Mouse (Mus musculus) gastrocnemius, postnatal 14 days (tissue): ENCODE results near the gene Mthfsd. TPM values are rescaled to one million over a fixed set of nuclear protein-coding genes. Genes with fewer than 3 reads are reported as not detected.

Experiments used
- DNase-seq: peaks from one replicate; pipeline ENCODE4 v3.0.0; 2021; ENCODE audit warnings: mixed read lengths
- intact Hi-C: fragments of 180-260 bp; cut with DNase I; formaldehyde crosslinking; loops from one replicate; pipeline ENCODE4 v1.15.1; 2025; ENCODE audit warnings: low total_unique reads
- total RNA-seq, 2 experiments: library from RNA; stranded (reverse); gene quantifications; 2 replicates each; pipeline ENCODE4 v1.2.3; 2021

Mthfsd gene
- total RNA-seq, 2 experiments from 2014 or later, result 12.5 to 13.0 TPM

GRCm38 (mm10) chr8:121124547-121125239 is 16.5 kb upstream of the Mthfsd start:
- intact Hi-C loops, result loop anchor here (5.0 kb wide), 1 partner anchor 273 kb away; no protein-coding TSS in a partner anchor
- DNase-seq, result no peak

- intact Hi-C loops, result no loop called here
- no peak for DNase-seq
Measured at GRCm38 (mm10) chr8:121123113-121123512, 14.9 kb upstream of the Mthfsd start.

GRCm38 (mm10) chr8:121122368-121122767 is 14.2 kb upstream of the Mthfsd start:
- DNase-seq, result no peak
- intact Hi-C loops, result no loop called here

- intact Hi-C loops, result no loop called here
- DNase-seq, result no peak
Measured at GRCm38 (mm10) chr8:121121704-121122103, 13.5 kb upstream of the Mthfsd start.

- DNase-seq, result no peak
- intact Hi-C loops, result no loop called here
Measured at GRCm38 (mm10) chr8:121120456-121121419, 12.5 kb upstream of the Mthfsd start.

GRCm38 (mm10) chr8:121119635-121120455 is 11.7 kb upstream of the Mthfsd start:
- intact Hi-C loops, result loop anchor here (10.0 kb wide), 1 partner anchor 95 kb away; no protein-coding TSS in a partner anchor

GRCm38 (mm10) chr8:121118634-121119420 is 10.6 kb upstream of the Mthfsd start:
- intact Hi-C loops, result loop anchor here (10.0 kb wide), 1 partner anchor 96 kb away; no protein-coding TSS in a partner anchor
- DNase-seq, result no peak

More at GRCm38 (mm10) chr8:121119635-121120455, 11.7 kb upstream of the Mthfsd start:
- no peak for DNase-seq

GRCm38 (mm10) chr8:121117906-121118305 is 9.7 kb upstream of the Mthfsd start:
- DNase-seq, result no peak
- intact Hi-C loops, result loop anchor here (10.0 kb wide), 1 partner anchor 97 kb away; no protein-coding TSS in a partner anchor

- intact Hi-C loops, result loop anchor here (10.0 kb wide), 1 partner anchor 98 kb away; no protein-coding TSS in a partner anchor
- DNase-seq, result no peak
Measured at GRCm38 (mm10) chr8:121117186-121117651, 9.0 kb upstream of the Mthfsd start.

GRCm38 (mm10) chr8:121116591-121117185 is 8.5 kb upstream of the Mthfsd start:
- DNase-seq, result no peak
- intact Hi-C loops, result loop anchor here (10.0 kb wide), 1 partner anchor 98 kb away; no protein-coding TSS in a partner anchor

- DNase-seq, result peak; percentile 84
- intact Hi-C loops, result loop anchor here (10.0 kb wide), 1 partner anchor 99 kb away; no protein-coding TSS in a partner anchor
Measured at GRCm38 (mm10) chr8:121115948-121116347, 7.8 kb upstream of the Mthfsd start, which contains the start of gene Foxc2. TSS of gene Foxc2 (plus strand) at chr8:121116171.

- intact Hi-C loops, result loop anchor here (10.0 kb wide), 1 partner anchor 100 kb away; no protein-coding TSS in a partner anchor
- no peak for DNase-seq
Measured at GRCm38 (mm10) chr8:121115136-121115535, 6.9 kb upstream of the Mthfsd start.

GRCm38 (mm10) chr8:121113261-121113660 is 5.1 kb upstream of the Mthfsd start:
- peak; percentile 90 for DNase-seq
- intact Hi-C loops, result loop anchor here (1.0 to 10.0 kb wide), 2 partner anchors 102 to 400 kb away; no protein-coding TSS in a partner anchor

- intact Hi-C loops, result loop anchor here (10.0 kb wide), 1 partner anchor 103 kb away; no protein-coding TSS in a partner anchor
- no peak for DNase-seq
Measured at GRCm38 (mm10) chr8:121111145-121111907, 3.1 kb upstream of the Mthfsd start.

- intact Hi-C loops, result no loop called here
- no peak for DNase-seq
Measured at GRCm38 (mm10) chr8:121108657-121109056, 465 bp upstream of the Mthfsd start.

- intact Hi-C loops, result no loop called here
- peak; percentile 78 for DNase-seq
Measured at GRCm38 (mm10) chr8:121104049-121104818, 4.0 kb downstream of the Mthfsd start.
